23 mouse cellular contexts compared by ENCODE assay signal in the genomic region with DNA sequence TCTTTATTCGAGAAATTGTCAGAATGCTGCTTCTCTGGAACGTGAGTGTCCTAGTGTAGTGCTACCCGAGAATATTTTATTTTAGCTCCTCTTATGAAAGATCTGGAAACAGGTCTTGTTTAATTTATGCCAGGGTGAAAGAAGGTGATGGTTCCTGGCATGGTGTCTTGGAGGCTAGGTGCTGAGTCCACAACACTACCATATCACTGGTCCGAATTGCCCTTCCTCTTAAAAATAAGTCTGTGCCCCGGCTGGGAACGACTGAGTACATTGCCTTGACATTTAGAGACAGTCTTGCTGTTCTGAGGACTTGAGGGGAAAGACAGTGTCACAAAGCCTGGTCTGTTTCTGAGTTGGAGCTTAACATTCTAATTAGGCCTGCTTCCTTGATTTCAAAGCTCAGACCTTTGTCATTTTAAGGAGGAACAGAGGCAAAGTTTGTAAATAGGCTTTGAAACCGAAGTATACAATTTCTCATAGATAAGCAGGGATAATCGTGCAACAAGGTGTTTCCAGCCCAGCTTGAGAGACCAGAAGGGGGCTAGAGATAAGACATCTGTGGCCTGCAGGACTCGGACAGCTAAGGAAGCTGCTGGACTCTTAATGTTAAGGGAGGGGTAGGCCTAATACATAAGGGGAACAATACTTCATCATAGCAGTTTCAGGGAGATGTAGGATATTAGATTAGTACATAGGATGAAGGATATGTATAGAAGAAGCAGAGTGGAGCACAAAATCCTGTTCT. TPM values are rescaled to one million over a fixed set of nuclear protein-coding genes. Genes with fewer than 3 reads are reported as not detected.
DNase-seq lines count a peak whose midpoint lies in the region; ATAC-seq and TF ChIP-seq lines count a peak whose summit lies in the region.
"Had no signal": no experiment of that assay in that cellular context is flagged by ENCODE, and none has a peak within 500 bp of the region (broad histone marks: within the 10 kb centered on the region; RNA-seq: fewer than 3 reads in every experiment).

No protein-coding gene starts in this region.

- no peak for TF ChIP-seq POLR2A in cerebellum, adult 2 months (IDR thresholded peaks at IDR 0.05; ENCODE audit: borderline replicate concordance, insufficient read depth, low read length)

- WGBS in heart, embryonic 10.5 days: 66% methylated on average over 9 of the region's 9 CpGs
- WGBS in heart, embryonic 12.5 days: 65% methylated on average over 9 of the region's 9 CpGs
- 37% methylated on average over 9 of the region's 9 CpGs for WGBS in liver, embryonic 14.5 days (ENCODE audit: insufficient replicate concordance)
- WGBS in cerebellum, adult 2 months: 76% methylated on average over 9 of the region's 9 CpGs

- DNase-seq in heart, embryonic 10.5 days (ENCODE audit: low spot score): peak; percentile 76
- peak; percentile 50 to 57 (median 54) for DNase-seq in liver, embryonic 14.5 days (ENCODE audit: low read depth in 3 of 3, low spot score in 3 of 3)
- no peak for DNase-seq in cerebellum, adult 2 months
- no peak for DNase-seq in retina, postnatal 1 day
- DNase-seq in right cerebral cortex, postnatal 14 days: no peak
- DNase-seq: adrenal gland, postnatal 10 days; cerebellum, adult 18-20 months; cerebellum, postnatal 36 days; gastrocnemius, postnatal 25 days; heart, postnatal 14 days; kidney, adult 8-10 months; kidney, postnatal 25 days; thymus, postnatal 4 days had no signal

- H3K9ac ChIP-seq in heart, embryonic 12.5 days: no peak overlapping the region
- peak overlapping the region; percentile 48; the same call in 1 of the 2 replicates for H3K9ac ChIP-seq in liver, embryonic 14.5 days (replicated peaks)
- H3K9ac ChIP-seq: embryonic facial prominence, embryonic 15.5 days; forebrain, embryonic 12.5 days; hindbrain, embryonic 13.5 days; limb, embryonic 12.5 days; lung, embryonic 15.5 days; midbrain, embryonic 12.5 days had no signal

- no peak overlapping the region for H3K4me2 ChIP-seq in heart, embryonic 12.5 days
- peak overlapping the region; percentile 49 for H3K4me2 ChIP-seq in liver, embryonic 14.5 days (ENCODE audit: low read depth)
- H3K4me2 ChIP-seq: embryonic facial prominence, embryonic 15.5 days; forebrain, embryonic 12.5 days; hindbrain, embryonic 13.5 days; limb, embryonic 12.5 days; lung, embryonic 15.5 days; midbrain, embryonic 12.5 days had no signal

- no peak for ATAC-seq in heart, embryonic 12.5 days (ENCODE audit: insufficient number of reproducible peaks, low FRiP score)
- ATAC-seq in liver, embryonic 14.5 days (ENCODE audit: insufficient read depth): peak; percentile 90
- ATAC-seq: inflammation-experienced regulatory T-cells, adult 6 months had no signal

- no peak for TF ChIP-seq CTCF in liver, embryonic 14.5 days (IDR thresholded peaks at IDR 0.05; ENCODE audit: low read depth)
- TF ChIP-seq CTCF in cerebellum, adult 2 months (IDR thresholded peaks at IDR 0.05; ENCODE audit: borderline replicate concordance, insufficient read depth, low read depth, low read length): no peak

- H3K27me3 ChIP-seq in heart, embryonic 10.5 days (ENCODE audit: insufficient read depth, poor library complexity, severe bottlenecking): no peaks in the 10 kb centered on the region
- H3K27me3 ChIP-seq in heart, embryonic 12.5 days (replicated peaks): no peaks in the 10 kb centered on the region
- no peaks in the 10 kb centered on the region for H3K27me3 ChIP-seq in erythroblast, embryonic 14.5 days (ENCODE audit: control insufficient read depth)
- H3K27me3 ChIP-seq in liver, embryonic 14.5 days (ENCODE audit: control insufficient read depth, insufficient read depth, low read length): no peaks in the 10 kb centered on the region
- H3K27me3 ChIP-seq in cerebellum, adult 2 months (ENCODE audit: control insufficient read depth, insufficient read depth, low read length): no peaks in the 10 kb centered on the region
- H3K27me3 ChIP-seq: embryonic facial prominence, embryonic 15.5 days; lung, embryonic 15.5 days; midbrain, embryonic 12.5 days had no signal

- no peaks in the 10 kb centered on the region for H3K9me3 ChIP-seq in heart, embryonic 10.5 days
- no peaks in the 10 kb centered on the region for H3K9me3 ChIP-seq in heart, embryonic 12.5 days (replicated peaks)
- no peaks in the 10 kb centered on the region for H3K9me3 ChIP-seq in erythroblast, embryonic 14.5 days (ENCODE audit: control insufficient read depth, low read length)
- H3K9me3 ChIP-seq in liver, embryonic 14.5 days (ENCODE audit: control insufficient read depth, low read length): no peaks in the 10 kb centered on the region
- H3K9me3 ChIP-seq: embryonic facial prominence, embryonic 15.5 days; forebrain, embryonic 12.5 days; hindbrain, embryonic 13.5 days; limb, embryonic 12.5 days; lung, embryonic 15.5 days; midbrain, embryonic 12.5 days had no signal

- peak; percentile 84 for TF ChIP-seq EP300 in liver, embryonic 14.5 days (IDR thresholded peaks at IDR 0.05; ENCODE audit: low read depth)

- no peaks in the 10 kb centered on the region for H3K4me1 ChIP-seq in heart, embryonic 10.5 days
- peaks cover 10% of the 10 kb centered on the region; the same call in 1 of the 2 replicates for H3K4me1 ChIP-seq in heart, embryonic 12.5 days (replicated peaks)
- H3K4me1 ChIP-seq in erythroblast, embryonic 14.5 days (ENCODE audit: control insufficient read depth): peaks cover 29% of the 10 kb centered on the region
- H3K4me1 ChIP-seq in liver, embryonic 14.5 days (replicated peaks; ENCODE audit: control insufficient read depth in 2 of 2, insufficient read depth in 2 of 2, low read length in 1 of 2): peaks cover 14 to 19% of the 10 kb centered on the region in 2 experiments
- H3K4me1 ChIP-seq in cerebellum, adult 2 months (ENCODE audit: control insufficient read depth, insufficient read depth, low read length): no peaks in the 10 kb centered on the region
- H3K4me1 ChIP-seq: embryonic facial prominence, embryonic 15.5 days; forebrain, embryonic 12.5 days; hindbrain, embryonic 13.5 days; limb, embryonic 12.5 days; lung, embryonic 15.5 days; midbrain, embryonic 12.5 days had no signal

- peak overlapping the region; percentile 42; the same call in 1 of the 2 replicates for H3K27ac ChIP-seq in heart, embryonic 10.5 days
- no peak overlapping the region for H3K27ac ChIP-seq in heart, embryonic 12.5 days (ENCODE audit: poor library complexity, severe bottlenecking)
- peak overlapping the region; percentile 39 for H3K27ac ChIP-seq in liver, embryonic 14.5 days
- no peak overlapping the region for H3K27ac ChIP-seq in cerebellum, adult 2 months (ENCODE audit: insufficient read depth, low read length)
- H3K27ac ChIP-seq: embryonic facial prominence, embryonic 15.5 days; forebrain, embryonic 12.5 days; hindbrain, embryonic 13.5 days; limb, embryonic 12.5 days; lung, embryonic 15.5 days; macrophage; midbrain, embryonic 12.5 days had no signal

- no peak overlapping the region for H3K4me3 ChIP-seq in heart, embryonic 10.5 days
- no peak overlapping the region for H3K4me3 ChIP-seq in heart, embryonic 12.5 days
- peak overlapping the region; percentile 24 for H3K4me3 ChIP-seq in erythroblast, embryonic 14.5 days (replicated peaks)
- H3K4me3 ChIP-seq in liver, embryonic 14.5 days (ENCODE audit: insufficient read depth in 1 of 2, low read depth in 2 of 2, low read length in 2 of 2): no peak overlapping the region
- H3K4me3 ChIP-seq in cerebellum, adult 2 months (replicated peaks; ENCODE audit: insufficient read depth, low read depth, low read length): no peak overlapping the region
- H3K4me3 ChIP-seq: embryonic facial prominence, embryonic 15.5 days; forebrain, embryonic 12.5 days; hindbrain, embryonic 13.5 days; limb, embryonic 12.5 days; lung, embryonic 15.5 days; midbrain, embryonic 12.5 days had no signal

- H3K36me3 ChIP-seq in heart, embryonic 10.5 days: no peaks in the 10 kb centered on the region
- H3K36me3 ChIP-seq in heart, embryonic 12.5 days: no peaks in the 10 kb centered on the region
- H3K36me3 ChIP-seq in erythroblast, embryonic 14.5 days (ENCODE audit: control insufficient read depth): peaks cover 3% of the 10 kb centered on the region
- H3K36me3 ChIP-seq in liver, embryonic 14.5 days (replicated peaks; ENCODE audit: control insufficient read depth, insufficient read depth, low read depth): no peaks in the 10 kb centered on the region
- H3K36me3 ChIP-seq: embryonic facial prominence, embryonic 15.5 days; forebrain, embryonic 12.5 days; hindbrain, embryonic 13.5 days; limb, embryonic 12.5 days; lung, embryonic 15.5 days; midbrain, embryonic 12.5 days had no signal

RNA-seq across cellular contexts. Expression of a gene that starts 5.5 kb away (rescaled TPM):
- 22.1 and 28.4 TPM in 2 replicates for polyA plus RNA-seq in heart, embryonic 10.5 days (2016; fragmentation: Nextera tagmentation; extraction: Ambion mirVana)
- polyA plus RNA-seq in heart, embryonic 12.5 days (2016; fragmentation: Nextera tagmentation; extraction: Ambion mirVana): 14.5 TPM in 2 replicates
- polyA plus RNA-seq in erythroblast, embryonic 14.5 days (2012): 0.33 and 0.39 TPM in 2 replicates
- 7.5 and 8.2 TPM in 2 replicates for polyA plus RNA-seq in liver, embryonic 14.5 days (2012; rRNA removed)
- 8.9 and 12.0 TPM in 2 replicates for polyA plus RNA-seq in liver, embryonic 14.5 days (2014; fragmentation: Nextera tagmentation; extraction: Ambion mirVana)
- 10.5 and 12.1 TPM in 2 replicates for polyA plus RNA-seq in cerebellum, adult 2 months (2012; rRNA removed)

RNA-seq across cellular contexts. Expression of a gene that starts 7.2 kb away (rescaled TPM):
- polyA plus RNA-seq in heart, embryonic 10.5 days (2016; fragmentation: Nextera tagmentation; extraction: Ambion mirVana): 10.1 and 13.2 TPM in 2 replicates
- polyA plus RNA-seq in heart, embryonic 12.5 days (2016; fragmentation: Nextera tagmentation; extraction: Ambion mirVana): 6.9 and 7.2 TPM in 2 replicates
- 0.16 and 0.27 TPM in 2 replicates for polyA plus RNA-seq in erythroblast, embryonic 14.5 days (2012)
- 6.2 TPM in 2 replicates for polyA plus RNA-seq in liver, embryonic 14.5 days (2012; rRNA removed)
- polyA plus RNA-seq in liver, embryonic 14.5 days (2014; fragmentation: Nextera tagmentation; extraction: Ambion mirVana): 7.3 TPM in 2 replicates
- 1.1 and 1.6 TPM in 2 replicates for polyA plus RNA-seq in cerebellum, adult 2 months (2012; rRNA removed)

RNA-seq across cellular contexts. Expression of a gene that starts 48.0 kb away (rescaled TPM):
- 143 and 161 TPM in 2 replicates for polyA plus RNA-seq in heart, embryonic 10.5 days (2016; fragmentation: Nextera tagmentation; extraction: Ambion mirVana)
- polyA plus RNA-seq in heart, embryonic 12.5 days (2016; fragmentation: Nextera tagmentation; extraction: Ambion mirVana): 156 and 159 TPM in 2 replicates
- 201 and 241 TPM in 2 replicates for polyA plus RNA-seq in erythroblast, embryonic 14.5 days (2012)
- polyA plus RNA-seq in liver, embryonic 14.5 days (2012; rRNA removed): 897 and 1,006 TPM in 2 replicates
- polyA plus RNA-seq in liver, embryonic 14.5 days (2014; fragmentation: Nextera tagmentation; extraction: Ambion mirVana): 977 and 1,008 TPM in 2 replicates
- 2.8 and 6.8 TPM in 2 replicates for polyA plus RNA-seq in cerebellum, adult 2 months (2012; rRNA removed)
- polyA plus RNA-seq: macrophage had no signal

Comparison
In these comparisons a context has a peak if more than half of its experiments do, and no peak if none do; other contexts are left out.
1. H3K27ac ChIP-seq: peak in heart, embryonic 10.5 days (single experiment) and liver, embryonic 14.5 days (single experiment); none in heart, embryonic 12.5 days (single experiment) and cerebellum, adult 2 months (single experiment).
2. DNase-seq: peak in heart, embryonic 10.5 days (single experiment) and liver, embryonic 14.5 days (3 of 3); none in cerebellum, adult 2 months (0 of 2), retina, postnatal 1 day (single experiment) and right cerebral cortex, postnatal 14 days (single experiment).
3. RNA of a gene that starts 48.0 kb away (polyA plus RNA-seq): 897 to 1,008 TPM in liver, embryonic 14.5 days, 201 to 241 TPM in erythroblast, embryonic 14.5 days, 156 to 159 TPM in heart, embryonic 12.5 days and 143 to 161 TPM in heart, embryonic 10.5 days; 2.8 to 6.8 TPM in cerebellum, adult 2 months; every median in the first group is over 10 times any median in the second.